Mouse (Mus musculus): ENCODE measurements around the gene Ostc.

GRCm38 (mm10) chr3:130684276-130685013 is 24.8 kb downstream of the Ostc start:
- TF ChIP-seq CTCF (IDR thresholded peaks at IDR 0.05; ENCODE audit: low read depth) (no peak), EP300 (IDR thresholded peaks at IDR 0.05; ENCODE audit: low read depth) (no peak)

All from heart, postnatal 0 days (tissue).